Mouse (Mus musculus): Measurements from ENCODE around the gene Sytl3. TPM values are rescaled to one million over a fixed set of nuclear protein-coding genes. Genes with fewer than 3 reads are reported as not detected.

Sytl3 gene
- total and polyA plus RNA-seq, 3 experiments, result 27.6 to 73.2 (median 59.3) TPM

- H3K4me1 ChIP-seq (ENCODE audit: control insufficient read depth in 1 of 2, insufficient read depth in 2 of 2), result peaks cover 11 to 74% of the 10 kb centered on the region in 2 experiments
- H3K27me3 ChIP-seq (replicated peaks), result no peaks in the 10 kb centered on the region
- H3K27ac ChIP-seq (ENCODE audit: insufficient read depth, low read depth), result no peak overlapping the region
- peaks cover 96% of the 10 kb centered on the region for H3K79me2 ChIP-seq (replicated peaks; ENCODE audit: control insufficient read depth, extremely low read depth, insufficient read depth, poor library complexity, severe bottlenecking)
- peaks cover 30 to 75% of the 10 kb centered on the region in 2 experiments for H3K36me3 ChIP-seq (replicated peaks in 1 of 2; ENCODE audit: control insufficient read depth in 1 of 2, insufficient read depth in 1 of 2, low read length in 1 of 2)
- dilution Hi-C loops (cut with MboI; ENCODE audit: extremely low pct_ligation_motif_present, extremely low pct_unique_long_range_greater_than_20kb, low sequenced_read_pairs), result no loop called here
- TF ChIP-seq MAX (IDR thresholded peaks at IDR 0.05; ENCODE audit: low read length) (no peak), USF1 (IDR thresholded peaks at IDR 0.05; ENCODE audit: low read depth, low read length) (no peak), ZMIZ1 (IDR thresholded peaks at IDR 0.05; ENCODE audit: low read depth, low read length) (no peak), NRF1 (IDR thresholded peaks at IDR 0.05; ENCODE audit: low read depth, low read length) (no peak)
- in situ Hi-C loops (cut with MboI; ENCODE audit: low pct_ligation_motif_present, low pct_unique_long_range_greater_than_20kb, low sequenced_read_pairs), result no loop called here
- H3K4me2 ChIP-seq (ENCODE audit: insufficient read depth, low read depth, poor library complexity, severe bottlenecking), result no peak overlapping the region
- H3K4me3 ChIP-seq (replicated peaks in 1 of 3; ENCODE audit: low read depth in 2 of 3, low read length in 2 of 3, poor library complexity in 1 of 3), result no peak overlapping the region
- H3K9ac ChIP-seq (ENCODE audit: insufficient read depth, low read depth), result no peak overlapping the region
- no peaks in the 10 kb centered on the region for H3K9me3 ChIP-seq (replicated peaks; ENCODE audit: low read length)
- DNase-seq (ENCODE audit: extremely low read depth), result no peak
Measured at GRCm38 (mm10) chr17:6772490-6772773, 113.5 kb downstream of the Sytl3 start.

DNA sequence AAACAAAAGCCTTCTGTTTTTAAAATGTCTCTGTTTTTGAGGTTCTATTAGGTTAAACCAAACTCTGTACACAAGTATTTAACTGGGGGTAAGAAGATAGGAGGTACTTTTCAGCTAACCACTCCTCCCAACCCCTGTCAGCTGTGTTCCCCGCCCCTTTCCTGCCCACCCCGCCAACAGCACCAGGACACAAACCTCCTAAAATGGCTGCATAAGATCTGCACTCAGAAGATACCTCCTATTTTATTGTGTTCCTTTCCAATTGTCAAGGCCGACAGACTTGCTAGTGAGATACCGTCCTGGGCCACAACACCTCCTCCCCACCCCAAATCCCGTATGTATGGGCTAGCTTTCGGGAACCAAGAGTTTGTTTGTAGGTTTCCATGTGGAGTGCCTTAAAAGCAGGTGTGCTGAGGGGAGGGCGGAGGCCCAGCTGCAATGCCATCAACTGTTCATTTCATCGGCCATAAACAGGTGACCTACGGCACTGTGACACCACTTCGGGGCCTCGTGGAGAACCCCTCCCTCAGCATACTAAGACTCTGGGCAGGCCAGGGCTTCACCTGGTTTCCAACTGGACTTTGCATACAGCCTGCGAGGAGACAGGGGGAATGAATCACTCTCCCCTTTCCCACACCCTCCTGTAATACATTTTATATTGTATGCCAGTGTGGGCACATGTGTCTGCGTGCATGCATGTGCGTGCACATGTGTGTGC is 114.5 kb downstream of the Sytl3 start:
- H3K27ac ChIP-seq (ENCODE audit: insufficient read depth, low read depth), result no peak overlapping the region
- no peak for DNase-seq (ENCODE audit: extremely low read depth)
- no peak for TF ChIP-seq CHD1 (IDR thresholded peaks at IDR 0.05; ENCODE audit: low read depth, low read length)
- no peak for TF ChIP-seq ZKSCAN1 (IDR thresholded peaks at IDR 0.05; ENCODE audit: borderline replicate concordance, low read depth, low read length)
- no peak for TF ChIP-seq NELFE (IDR thresholded peaks at IDR 0.05; ENCODE audit: low read depth, low read length)
- TF ChIP-seq BHLHE40 (IDR thresholded peaks at IDR 0.05; ENCODE audit: low read depth, low read length), result no peak
- TF ChIP-seq USF2 (conservative IDR thresholded peaks at IDR 0.05; ENCODE audit: low read depth, low read length), result no peak
- no peak for TF ChIP-seq CHD2 (IDR thresholded peaks at IDR 0.05; ENCODE audit: low read length)
- TF ChIP-seq MAFK (IDR thresholded peaks at IDR 0.05; ENCODE audit: insufficient replicate concordance, low read length), result no peak
- no peak for TF ChIP-seq EP300 (IDR thresholded peaks at IDR 0.05; ENCODE audit: low read length)
- TF ChIP-seq POLR2AphosphoS2 (IDR thresholded peaks at IDR 0.05; ENCODE audit: low read depth, low read length), result no peak
- TF ChIP-seq CTCF (conservative IDR thresholded peaks at IDR 0.05 in 1 of 2, IDR thresholded peaks at IDR 0.05 in 1 of 2; ENCODE audit: low read depth in 2 of 2, low read length in 2 of 2), result no peak
- TF ChIP-seq ELF1 (IDR thresholded peaks at IDR 0.05; ENCODE audit: low read depth, low read length), result no peak
- in situ Hi-C loops (cut with MboI; ENCODE audit: low pct_ligation_motif_present, low pct_unique_long_range_greater_than_20kb, low sequenced_read_pairs), result no loop called here
- no peak overlapping the region for H3K9ac ChIP-seq (ENCODE audit: insufficient read depth, low read depth)
- dilution Hi-C loops (cut with MboI; ENCODE audit: extremely low pct_ligation_motif_present, extremely low pct_unique_long_range_greater_than_20kb, low sequenced_read_pairs), result no loop called here
- no peak overlapping the region for H3K4me3 ChIP-seq (replicated peaks in 1 of 3; ENCODE audit: low read depth in 2 of 3, low read length in 2 of 3, poor library complexity in 1 of 3)
- no peaks in the 10 kb centered on the region for H3K9me3 ChIP-seq (replicated peaks; ENCODE audit: low read length)
- no peak overlapping the region for H3K4me2 ChIP-seq (ENCODE audit: insufficient read depth, low read depth, poor library complexity, severe bottlenecking)
- no peaks in the 10 kb centered on the region for H3K27me3 ChIP-seq (replicated peaks)
- H3K79me2 ChIP-seq (replicated peaks; ENCODE audit: control insufficient read depth, extremely low read depth, insufficient read depth, poor library complexity, severe bottlenecking), result peaks cover 92% of the 10 kb centered on the region
- peaks cover 14 to 66% of the 10 kb centered on the region in 2 experiments for H3K4me1 ChIP-seq (ENCODE audit: control insufficient read depth in 1 of 2, insufficient read depth in 2 of 2)
- H3K36me3 ChIP-seq (replicated peaks in 1 of 2; ENCODE audit: control insufficient read depth in 1 of 2, insufficient read depth in 1 of 2, low read length in 1 of 2), result peaks cover 22 to 66% of the 10 kb centered on the region in 2 experiments

Data from CH12.LX (cell line).